Mouse (Mus musculus) olfactory bulb, adult 2 months (tissue): ENCODE results near the gene Fem1a.

Experiments used
- CTCF ChIP-seq: fragments of 200-500 bp; IDR thresholded peaks from 2 replicates; pipeline ENCODE4 v1.5.1; 2012; ENCODE audit warnings: low read depth, mild to moderate bottlenecking, low read length, moderate library complexity; ENCODE audit not compliant: insufficient read depth
- POLR2A ChIP-seq: fragments of 200-500 bp; IDR thresholded peaks from 2 replicates; pipeline ENCODE4 v1.6.1; 2012; ENCODE audit warnings: mild to moderate bottlenecking, low read depth, low read length, moderate library complexity; ENCODE audit not compliant: insufficient read depth

GRCm38 (mm10) chr17:56285995-56286394, 29.4 kb downstream of the Fem1a start:
- TF ChIP-seq CTCF = no peak
- no peak for TF ChIP-seq POLR2A
